Mouse (Mus musculus) kidney, postnatal 10 days (tissue): ENCODE data around the gene Arhgef5.

Experiments
- DNase-seq: peaks from one replicate; pipeline ENCODE4 v3.0.0; 2021; ENCODE audit warnings: mixed read lengths

Gene Arhgef5

DNA sequence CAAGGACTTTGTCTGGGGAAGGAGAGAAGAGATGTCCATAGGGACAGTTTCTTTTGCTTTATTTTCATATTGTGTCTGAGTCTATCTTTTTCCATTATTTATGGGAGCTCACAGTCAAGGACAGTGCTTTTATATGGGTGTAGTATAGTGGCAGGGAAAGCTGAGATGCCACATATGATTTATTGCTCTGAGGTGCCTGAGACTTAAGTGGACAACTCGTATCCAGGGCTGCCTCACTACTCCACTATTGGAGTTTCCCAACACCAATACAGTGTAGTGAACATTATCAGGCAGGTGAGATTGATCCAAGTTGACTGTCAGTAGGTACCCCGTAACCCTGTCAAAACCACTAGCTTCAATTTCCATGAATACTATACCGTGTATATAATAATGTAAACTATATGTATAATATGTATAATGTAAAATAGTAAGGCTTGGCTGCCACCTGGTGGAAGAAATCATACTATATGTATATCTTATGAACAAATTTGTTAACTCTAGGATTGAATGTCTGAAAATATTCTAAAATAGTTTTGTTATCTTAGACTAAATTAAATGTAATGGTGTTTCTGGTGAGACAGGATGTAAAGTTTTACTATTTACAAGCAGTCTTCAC, 70.3 kb downstream of the Arhgef5 start:
- DNase-seq, result no peak

DNA sequence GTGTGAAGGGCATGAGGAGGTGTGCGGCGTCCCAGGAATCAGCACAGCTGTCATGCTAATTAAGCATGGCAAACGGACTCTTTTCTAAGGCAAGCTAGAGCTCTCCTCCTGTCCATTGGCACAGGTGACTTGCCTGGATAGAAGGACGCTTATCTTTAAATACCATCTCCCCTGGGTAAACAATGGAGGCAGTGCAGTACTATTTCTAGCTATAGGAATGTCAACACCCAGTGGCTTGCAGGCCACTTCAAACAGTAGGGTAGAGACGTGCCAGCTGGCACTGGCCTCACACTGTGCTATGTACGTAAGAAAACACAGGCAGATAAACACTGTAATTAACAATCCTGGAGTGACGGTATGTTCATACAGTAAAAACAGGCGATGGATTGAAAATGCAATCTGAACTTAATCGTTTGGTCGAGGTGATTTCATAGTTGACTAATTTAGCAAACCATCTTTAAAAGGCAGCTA, 72.1 kb downstream of the Arhgef5 start:
- peak; percentile 43 for DNase-seq

DNA sequence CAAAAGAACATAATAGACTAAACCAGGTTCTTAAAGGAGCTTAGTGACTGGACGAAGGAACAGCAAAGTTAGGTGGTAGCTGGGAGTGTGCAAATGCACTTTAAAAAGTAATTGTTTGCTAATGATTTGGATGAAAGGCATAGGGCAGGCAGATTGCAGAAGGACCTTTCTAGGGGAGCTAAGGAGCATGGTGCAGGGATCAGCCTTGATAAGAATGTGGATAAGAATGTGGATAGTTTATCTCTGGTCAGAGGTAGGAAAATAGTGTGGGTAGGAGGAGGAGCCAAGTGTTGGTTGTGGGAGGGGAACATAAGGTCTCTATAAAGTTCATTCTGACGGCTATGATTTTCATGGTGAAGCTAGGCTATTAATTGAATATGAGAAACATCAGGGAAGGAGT, 73.4 kb downstream of the Arhgef5 start:
- DNase-seq, result no peak
